In genomic region chr9:30827780-30828179, GRCm38 (mm10) we compare ENCODE assay signal across 32 mouse cellular contexts.
"Had no signal": no experiment of that assay in that cellular context is flagged by ENCODE, and none has a peak within 500 bp of the region (broad histone marks: within the 10 kb centered on the region; RNA-seq: fewer than 3 reads in every experiment).

No protein-coding gene starts in this region.

- H3K36me3 ChIP-seq: limb, embryonic 10.5 days; limb, embryonic 12.5 days; limb, embryonic 13.5 days; limb, embryonic 15.5 days; liver, embryonic 12.5 days; liver, embryonic 13.5 days; liver, embryonic 15.5 days; lung, embryonic 15.5 days; midbrain, embryonic 10.5 days; midbrain, embryonic 12.5 days; midbrain, embryonic 13.5 days; midbrain, embryonic 15.5 days; neural tube, embryonic 12.5 days had no signal

- H3K4me1 ChIP-seq: limb, embryonic 10.5 days; limb, embryonic 12.5 days; limb, embryonic 13.5 days; limb, embryonic 15.5 days; liver, embryonic 12.5 days; liver, embryonic 13.5 days; liver, embryonic 15.5 days; megakaryocyte, embryonic 14.5 days; midbrain, embryonic 10.5 days; midbrain, embryonic 12.5 days; midbrain, embryonic 13.5 days; midbrain, embryonic 15.5 days; neural tube, embryonic 12.5 days had no signal

- H3K4me2 ChIP-seq: limb, embryonic 12.5 days; limb, embryonic 13.5 days; limb, embryonic 15.5 days; liver, embryonic 11.5 days; liver, embryonic 12.5 days; liver, embryonic 13.5 days; liver, embryonic 15.5 days; lung, embryonic 14.5 days; lung, embryonic 15.5 days; midbrain, embryonic 11.5 days; midbrain, embryonic 12.5 days; midbrain, embryonic 13.5 days; midbrain, embryonic 15.5 days; neural tube, embryonic 12.5 days had no signal

- ATAC-seq: liver, embryonic 12.5 days; liver, postnatal 0 days; lung, postnatal 0 days; midbrain, embryonic 13.5 days; midbrain, embryonic 15.5 days; midbrain, embryonic 16.5 days had no signal

- H3K27me3 ChIP-seq: limb, embryonic 12.5 days; limb, embryonic 13.5 days; limb, embryonic 15.5 days; liver, embryonic 12.5 days; liver, embryonic 13.5 days; liver, embryonic 15.5 days; megakaryocyte, embryonic 14.5 days; midbrain, embryonic 12.5 days; midbrain, embryonic 13.5 days; midbrain, embryonic 15.5 days; neural tube, embryonic 12.5 days had no signal

- DNase-seq: left cerebral cortex, postnatal 4 days; liver; liver, embryonic 13.5 days; liver, postnatal 0 days; lung, adult 18-20 months; lung, adult 2 months; lung, embryonic 14.5 days; lung, postnatal 10 days; lung, postnatal 14 days; lung, postnatal 36 days; lung, postnatal 4 days; midbrain, embryonic 14.5 days had no signal

- H3K4me3 ChIP-seq: limb, embryonic 10.5 days; limb, embryonic 12.5 days; limb, embryonic 13.5 days; limb, embryonic 15.5 days; liver, embryonic 12.5 days; liver, embryonic 13.5 days; liver, embryonic 15.5 days; lung, embryonic 15.5 days; megakaryocyte, embryonic 14.5 days; midbrain, embryonic 10.5 days; midbrain, embryonic 12.5 days; midbrain, embryonic 13.5 days; midbrain, embryonic 15.5 days; myocyte; neural tube, embryonic 12.5 days had no signal

- H3K9ac ChIP-seq: limb, embryonic 12.5 days; limb, embryonic 13.5 days; limb, embryonic 15.5 days; liver, embryonic 12.5 days; liver, embryonic 13.5 days; liver, embryonic 14.5 days; liver, embryonic 15.5 days; liver, postnatal 0 days; lung, embryonic 14.5 days; lung, embryonic 15.5 days; midbrain, embryonic 12.5 days; midbrain, embryonic 13.5 days; midbrain, embryonic 15.5 days; neural tube, embryonic 12.5 days had no signal

- H3K9me3 ChIP-seq: limb, embryonic 10.5 days; limb, embryonic 13.5 days; limb, embryonic 15.5 days; liver, embryonic 12.5 days; liver, embryonic 13.5 days; liver, embryonic 15.5 days; lung, embryonic 15.5 days; megakaryocyte, embryonic 14.5 days; midbrain, embryonic 10.5 days; midbrain, embryonic 12.5 days; midbrain, embryonic 13.5 days; midbrain, embryonic 15.5 days; neural tube, embryonic 12.5 days had no signal

- H3K27ac ChIP-seq: limb, embryonic 10.5 days; limb, embryonic 12.5 days; limb, embryonic 13.5 days; limb, embryonic 15.5 days; liver, embryonic 12.5 days; liver, embryonic 13.5 days; liver, embryonic 14.5 days; liver, embryonic 15.5 days; lung, embryonic 15.5 days; macrophage; midbrain, embryonic 10.5 days; midbrain, embryonic 12.5 days; midbrain, embryonic 13.5 days; midbrain, embryonic 15.5 days; neural tube, embryonic 12.5 days had no signal
